Mouse (Mus musculus) heart, adult 2 months (tissue): ENCODE results near the gene Slc39a2. TPM values are rescaled to one million over a fixed set of nuclear protein-coding genes. Genes with fewer than 3 reads are reported as not detected.
"Not testable (repeated sequence)": the region's sequence is repeated elsewhere in the genome, so short reads cannot be mapped to it uniquely, and the experiment has no call there.

Experiments
- DNase-seq, 2 experiments: peaks; one replicate each; pipeline ENCODE4 v3.0.0; 2021
- H3K27ac ChIP-seq: fragments of 200-600 bp; 2 replicates; pipeline ENCODE4 v1.8.1; 2022
- H3K27me3 ChIP-seq: fragments of 200-500 bp; 2 replicates; pipeline ENCODE4 v1.6.1; 2012; ENCODE audit warnings: mild to moderate bottlenecking, low read length, inconsistent platforms, mixed read lengths; ENCODE audit not compliant: control insufficient read depth, insufficient read depth
- H3K36me3 ChIP-seq: fragments of 200-500 bp; 2 replicates; pipeline ENCODE4 v1.6.1; 2012; ENCODE audit warnings: low read length, inconsistent platforms; ENCODE audit not compliant: control insufficient read depth, insufficient read depth
- H3K4me1 ChIP-seq: fragments of 200-500 bp; 2 replicates; pipeline ENCODE4 v1.6.1; 2011; ENCODE audit warnings: low read length; ENCODE audit not compliant: control insufficient read depth, insufficient read depth
- H3K4me3 ChIP-seq: fragments of 200-600 bp; 2 replicates; pipeline ENCODE4 v1.8.1; 2022
- H3K79me2 ChIP-seq: fragments of 200-500 bp; replicated peaks from 2 replicates; pipeline ENCODE4 v1.6.1; 2012; ENCODE audit warnings: mild to moderate bottlenecking, inconsistent platforms, low read length, moderate library complexity, mixed read lengths; ENCODE audit not compliant: control insufficient read depth, insufficient read depth
- H3K9ac ChIP-seq: fragments of 200-500 bp; 2 replicates; pipeline ENCODE4 v1.6.1; 2012; ENCODE audit warnings: low read depth, mild to moderate bottlenecking, control low read depth, inconsistent platforms, low read length, mixed read lengths
- CTCF ChIP-seq: fragments of 200-600 bp; IDR thresholded peaks from 2 replicates; pipeline ENCODE4 v1.8.1; 2022; ENCODE audit warnings: antibody characterized with exemption, mild to moderate bottlenecking, moderate library complexity
- EP300 ChIP-seq: fragments of 200-500 bp; IDR thresholded peaks from 2 replicates; pipeline ENCODE4 v1.6.1; 2011; ENCODE audit warnings: low read depth, low read length, control low read depth; ENCODE audit not compliant: insufficient read depth
- POLR2A ChIP-seq: fragments of 200-500 bp; IDR thresholded peaks from 2 replicates; pipeline ENCODE4 v1.6.1; 2011; ENCODE audit warnings: mild to moderate bottlenecking, low read depth, low read length, control low read depth; ENCODE audit not compliant: insufficient read depth
- WGBS: fragments of 180-500 bp; shearing (Covaris S2); methylation state at CpG from one replicate; pipeline ENCODE4 v1.1.7; 2018; 5-methylcytosine and 5-hydroxymethylcytosine counted together
- intact Hi-C: fragments of 180-260 bp; cut with DNase I; formaldehyde crosslinking; loops from one replicate; pipeline ENCODE4 v1.15.1; 2025
- polyA plus RNA-seq: library from polyadenylated mRNA; depleted of rRNA; stranded (reverse); fragments of >200 nt; gene quantifications from 2 replicates; pipeline ENCODE4 v1.2.3, GENCODE M21; 2012
- total RNA-seq, 2 experiments: library from RNA; stranded (reverse); gene quantifications; 2 replicates each; pipeline ENCODE4 v1.2.3; 2021

Gene Slc39a2
- total and polyA plus RNA-seq, 3 experiments, result 0.16 to 0.53 (median 0.25) TPM

GRCm38 (mm10) chr14:51863603-51864002 is 29.1 kb upstream of the Slc39a2 start:
- H3K27ac ChIP-seq, H3K4me1 ChIP-seq, H3K27me3 ChIP-seq, H3K79me2 ChIP-seq, intact Hi-C loops, H3K4me3 ChIP-seq, H3K9ac ChIP-seq, H3K36me3 ChIP-seq, DNase-seq: not testable (repeated sequence)
- WGBS, result 12% methylated on average over 1 of the region's 1 CpGs
- peak; percentile 54 for TF ChIP-seq CTCF

GRCm38 (mm10) chr14:51870756-51871155 is 21.9 kb upstream of the Slc39a2 start:
- intact Hi-C loops, result no loop called here
- no peak overlapping the region for H3K27ac ChIP-seq
- TF ChIP-seq EP300, result no peak
- no peak for TF ChIP-seq CTCF
- no peaks in the 10 kb centered on the region for H3K27me3 ChIP-seq
- no peak overlapping the region for H3K4me3 ChIP-seq
- no peak overlapping the region for H3K9ac ChIP-seq
- 67% methylated on average over 2 of the region's 2 CpGs for WGBS
- H3K4me1 ChIP-seq, result no peaks in the 10 kb centered on the region
- no peak for DNase-seq
- no peaks in the 10 kb centered on the region for H3K36me3 ChIP-seq
- no peaks in the 10 kb centered on the region for H3K79me2 ChIP-seq

- 61% methylated on average over 9 of the region's 9 CpGs for WGBS
- intact Hi-C loops, result no loop called here
- no peak overlapping the region for H3K27ac ChIP-seq
- no peaks in the 10 kb centered on the region for H3K27me3 ChIP-seq
- no peak overlapping the region for H3K4me3 ChIP-seq
- no peaks in the 10 kb centered on the region for H3K36me3 ChIP-seq
- no peak for DNase-seq
- no peaks in the 10 kb centered on the region for H3K4me1 ChIP-seq
- TF ChIP-seq CTCF, result no peak
- no peak for TF ChIP-seq POLR2A
- no peak for TF ChIP-seq EP300
- no peak overlapping the region for H3K9ac ChIP-seq
- no peaks in the 10 kb centered on the region for H3K79me2 ChIP-seq
These were observed 20.9 kb upstream of the Slc39a2 start for GRCm38 (mm10) chr14:51871741-51872140.

- Histone ChIP-seq H3K4me1 (no peaks in the 10 kb centered on the region), H3K79me2 (no peaks in the 10 kb centered on the region), H3K36me3 (no peaks in the 10 kb centered on the region), H3K4me3 (no peak overlapping the region), H3K27me3 (no peaks in the 10 kb centered on the region), H3K9ac (no peak overlapping the region), H3K27ac (no peak overlapping the region)
- TF ChIP-seq POLR2A (no peak), CTCF (no peak), EP300 (no peak)
- no peak for DNase-seq
- intact Hi-C loops, result no loop called here
- WGBS, result 74% methylated on average over 3 of the region's 3 CpGs
These were observed 15.2 kb upstream of the Slc39a2 start for GRCm38 (mm10) chr14:51877517-51877916.

GRCm38 (mm10) chr14:51883527-51884030 is 9.1 kb upstream of the Slc39a2 start:
- Histone ChIP-seq H3K36me3 (no peaks in the 10 kb centered on the region; the same call in 1 of the 2 replicates), H3K4me1 (no peaks in the 10 kb centered on the region), H3K27ac (peak overlapping the region; percentile 61), H3K9ac (no peak overlapping the region), H3K4me3 (peak overlapping the region; percentile 66), H3K27me3 (no peaks in the 10 kb centered on the region), H3K79me2 (no peaks in the 10 kb centered on the region)
- TF ChIP-seq CTCF (peak; percentile 81), EP300 (no peak)
- DNase-seq, result peak; percentile 47 to 72
- intact Hi-C loops, result loop anchor here (2.0 kb wide), 1 partner anchor 421 kb away; the partner anchor contains the start of gene Mettl3
- 2% methylated on average over 4 of the region's 4 CpGs for WGBS

GRCm38 (mm10) chr14:51884031-51884544 is 8.6 kb upstream of the Slc39a2 start:
- H3K27ac ChIP-seq, result peak overlapping the region; percentile 61
- no peak for DNase-seq
- no peak for TF ChIP-seq EP300
- TF ChIP-seq POLR2A, result no peak
- no peak for TF ChIP-seq CTCF
- H3K4me1 ChIP-seq, result no peaks in the 10 kb centered on the region
- H3K27me3 ChIP-seq, result no peaks in the 10 kb centered on the region
- H3K4me3 ChIP-seq, result peak overlapping the region; percentile 66
- intact Hi-C loops, result loop anchor here (2.0 kb wide), 1 partner anchor 421 kb away; the partner anchor contains the start of gene Mettl3
- 0 out of 2 replicates have a peak overlapping the region, but pooled peaks have one; percentile 33 for H3K9ac ChIP-seq
- WGBS, result 1% methylated on average over 14 of the region's 14 CpGs
- no peaks in the 10 kb centered on the region; the same call in 1 of the 2 replicates for H3K36me3 ChIP-seq
- no peaks in the 10 kb centered on the region for H3K79me2 ChIP-seq
